Mouse (Mus musculus): ENCODE results near the gene Sgms2.

Gene Sgms2

DNA sequence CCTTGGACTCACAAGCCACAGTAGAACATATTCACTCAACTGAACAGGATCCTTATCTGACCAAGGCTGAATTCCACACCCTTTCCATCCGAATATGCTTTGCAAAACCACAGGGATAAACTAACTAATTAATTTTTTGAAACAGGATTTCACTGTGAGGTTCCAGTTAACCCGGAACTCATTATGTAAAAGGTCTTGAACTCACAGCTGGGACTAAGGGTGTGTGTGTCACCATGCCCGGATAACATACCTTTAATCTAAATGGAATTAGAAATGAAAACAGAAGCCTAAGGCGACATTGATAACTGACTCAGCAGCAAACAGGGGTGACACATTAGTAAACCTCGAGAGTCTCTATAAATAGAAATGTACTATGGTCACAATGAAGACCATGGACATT, 5.8 kb downstream of the Sgms2 start:
- DNase-seq (ENCODE audit: low spot score in 2 of 2) = no peak

DNA sequence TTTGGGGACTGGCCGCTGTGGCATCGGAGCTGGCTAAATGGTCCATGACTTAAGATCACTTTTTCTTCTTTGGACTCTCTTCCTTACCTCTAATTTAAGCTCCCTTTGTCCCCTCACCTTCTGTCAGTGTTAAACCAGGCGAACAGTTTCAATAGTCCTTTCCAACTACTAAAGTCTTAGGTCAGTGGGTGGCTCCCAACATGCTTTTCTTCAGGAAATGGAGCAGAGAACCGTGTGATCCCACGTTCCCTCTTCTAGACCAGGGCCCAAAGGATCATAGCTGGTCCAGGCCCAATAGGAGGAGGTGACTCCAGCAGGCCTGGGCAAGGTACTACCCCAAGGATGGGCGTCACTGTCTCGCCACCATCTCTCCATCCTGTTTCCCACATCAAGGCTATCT, 7.6 kb downstream of the Sgms2 start:
- no peak for DNase-seq (ENCODE audit: low spot score in 2 of 2)

DNA sequence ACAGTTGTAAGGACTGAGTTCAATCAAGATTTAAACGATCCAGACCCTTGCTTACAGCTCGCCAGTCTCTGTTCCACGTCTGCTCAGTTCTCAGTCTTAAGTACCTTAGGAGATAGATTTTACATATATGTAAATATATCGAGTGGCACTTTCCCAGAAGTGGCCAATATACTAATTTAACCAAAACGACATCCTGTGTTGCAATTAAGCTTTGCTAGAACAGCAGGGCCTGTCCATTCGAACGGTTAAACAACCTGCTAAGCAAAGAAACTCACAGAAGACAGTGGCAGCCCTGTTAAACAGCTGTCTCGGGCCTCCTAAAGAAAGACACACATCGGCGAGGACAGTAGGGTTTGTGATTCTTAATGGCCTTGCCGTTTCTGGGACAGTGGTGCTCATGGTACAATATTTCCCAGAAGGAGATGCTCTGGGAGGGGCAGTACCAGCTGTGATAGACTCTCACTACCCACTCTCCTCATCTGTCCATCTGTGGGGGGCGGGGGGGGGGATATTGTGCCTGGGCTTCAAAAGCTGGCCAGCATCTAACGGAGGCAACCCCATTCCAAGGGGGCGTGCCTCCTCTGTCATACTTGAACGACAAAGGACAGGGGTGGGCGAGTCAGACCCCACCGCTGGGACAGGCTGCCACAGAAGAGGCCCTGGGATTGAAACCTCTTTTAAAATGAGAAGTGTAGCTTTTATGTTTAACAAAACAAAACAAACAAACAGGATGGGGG, 9.1 kb downstream of the Sgms2 start:
- DNase-seq (ENCODE audit: low spot score in 2 of 2) = no peak

DNA sequence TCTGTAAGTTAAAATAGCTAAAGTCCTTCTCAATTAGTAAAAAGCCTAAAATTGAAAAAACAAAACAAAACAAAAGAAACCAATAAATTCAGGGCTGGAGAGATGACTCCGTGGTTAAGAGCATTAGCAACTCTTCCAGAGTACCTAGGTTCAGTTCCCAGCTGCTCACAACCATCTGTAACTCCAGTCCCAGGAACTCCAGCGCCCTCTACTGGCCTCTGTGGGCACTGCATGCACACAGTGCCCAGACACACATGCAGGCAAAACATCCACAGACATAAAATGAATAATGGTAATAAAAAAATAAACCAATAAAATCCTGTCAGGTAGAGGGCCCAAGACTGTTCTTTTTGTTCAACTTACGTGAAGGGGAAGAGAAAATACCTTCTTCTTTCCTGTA, 10.6 kb downstream of the Sgms2 start:
- no peak for DNase-seq (ENCODE audit: low spot score in 2 of 2)

DNA sequence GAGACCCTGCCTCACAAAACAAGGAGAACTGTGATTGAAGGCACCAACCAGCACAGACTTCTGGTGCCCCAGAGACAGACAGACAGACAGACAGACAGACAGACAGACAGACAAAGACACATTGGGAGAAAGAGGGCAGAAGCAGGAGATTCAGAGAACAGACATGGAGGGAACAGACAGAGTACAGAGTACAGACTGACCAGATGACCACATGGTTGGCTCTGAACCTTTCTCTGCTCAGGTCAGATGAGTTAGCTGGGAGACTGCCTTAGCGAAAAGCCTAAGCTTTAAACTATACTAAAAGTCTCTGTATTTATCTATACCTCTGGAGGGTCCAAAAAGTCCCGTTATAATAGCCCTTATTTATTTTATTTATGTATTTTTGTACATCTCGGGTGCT, 11.8 kb downstream of the Sgms2 start:
- no peak for DNase-seq (ENCODE audit: low spot score in 2 of 2)

DNA sequence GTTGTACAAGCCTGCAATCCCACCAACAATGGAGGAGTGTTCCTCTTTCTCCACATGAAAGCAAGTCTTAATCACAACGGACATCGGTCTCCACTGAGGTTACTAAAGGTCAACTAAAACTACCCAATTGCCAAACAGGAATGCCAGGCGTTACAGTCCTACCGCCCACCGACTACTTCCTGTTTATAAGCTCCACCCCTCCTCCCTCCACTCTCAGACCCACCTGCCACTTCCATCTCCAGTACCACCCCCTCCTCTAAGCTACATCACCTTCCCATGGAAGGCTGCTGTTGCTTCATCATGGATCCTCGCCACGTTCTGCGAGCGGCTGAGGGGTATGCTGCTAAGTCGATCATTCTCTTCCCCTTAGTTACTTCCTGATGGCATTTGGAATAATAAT, 15.2 kb downstream of the Sgms2 start:
- no peak for DNase-seq (ENCODE audit: low spot score in 2 of 2)

DNA sequence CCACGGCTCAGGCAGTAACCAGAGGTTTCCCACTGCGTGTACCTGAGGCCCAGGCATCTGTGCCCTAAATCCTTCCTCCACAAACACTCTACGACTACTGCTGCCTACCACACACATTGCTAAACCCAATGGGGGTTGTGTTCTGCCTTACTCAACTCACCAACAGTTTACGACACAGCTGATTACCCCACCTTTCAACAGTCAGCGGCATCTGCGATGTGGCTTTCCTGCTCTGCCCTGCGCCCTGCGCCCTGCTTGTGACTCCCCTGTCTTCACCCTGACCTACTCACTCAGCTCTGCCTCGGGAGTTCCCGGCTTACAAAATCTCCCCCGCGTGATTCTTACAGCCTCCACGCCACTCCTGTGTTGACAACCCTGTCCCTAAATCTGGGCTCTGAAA, 16.7 kb downstream of the Sgms2 start:
- DNase-seq (ENCODE audit: low spot score in 2 of 2) = peak; percentile 20 to 30

DNA sequence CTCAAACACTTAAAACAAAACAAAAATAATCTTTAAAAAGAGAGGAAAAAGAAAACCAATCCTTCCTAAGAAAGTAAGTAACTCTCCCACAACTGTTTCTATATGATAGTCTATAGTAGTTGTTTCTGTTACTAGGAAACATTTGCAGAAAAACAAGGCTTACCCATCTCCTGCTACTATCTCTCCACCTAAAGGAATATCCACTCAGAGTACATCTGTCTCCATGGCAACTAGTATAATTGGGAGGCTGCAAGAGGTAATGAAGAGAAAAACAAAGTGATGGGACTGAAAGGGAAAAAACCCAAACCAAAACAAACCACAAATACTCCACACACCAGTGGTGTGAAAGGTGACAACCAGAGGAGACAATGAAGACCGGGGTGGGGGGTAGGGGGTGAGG, 17.7 kb downstream of the Sgms2 start:
- DNase-seq (ENCODE audit: low spot score in 2 of 2) = no peak

DNA sequence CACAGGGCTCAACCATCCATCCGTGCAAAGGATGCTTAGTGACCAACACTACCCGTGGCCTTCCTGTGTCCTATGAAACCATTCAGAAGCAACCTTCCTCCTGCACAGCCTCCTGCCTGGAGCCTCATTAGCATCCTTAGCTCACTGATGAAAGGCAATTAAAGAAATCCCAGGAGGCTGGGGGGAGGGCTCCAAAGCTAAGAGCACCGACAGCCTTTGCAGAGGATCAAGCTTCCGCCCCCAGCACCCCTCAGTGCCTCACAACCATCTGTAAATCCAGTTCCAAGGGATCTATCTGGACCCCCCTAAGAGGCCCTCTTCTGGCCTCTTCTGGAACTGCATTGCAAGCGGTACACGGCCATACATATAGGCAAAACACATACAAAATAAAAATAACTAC, 19.4 kb downstream of the Sgms2 start:
- DNase-seq (ENCODE audit: low spot score in 2 of 2) = no peak

DNA sequence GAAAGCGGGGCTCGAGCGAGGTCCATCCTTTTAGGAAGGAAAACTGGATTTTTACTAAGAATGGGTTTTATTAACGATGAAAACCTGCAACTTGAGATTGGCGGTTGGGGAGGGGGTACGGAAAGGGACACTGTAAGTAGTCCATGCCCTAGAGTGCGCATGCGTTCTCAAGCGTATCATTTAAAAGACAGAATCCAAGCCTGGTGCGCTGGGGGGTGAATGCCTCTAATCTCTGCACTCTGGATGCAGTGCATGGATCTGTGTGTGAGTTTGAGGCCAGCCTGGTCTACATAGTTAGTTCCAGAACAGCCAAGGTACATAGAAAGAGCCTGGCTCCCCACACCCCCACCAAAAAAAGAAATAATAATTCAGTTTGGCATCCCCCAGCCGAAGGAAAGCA, 19.8 kb downstream of the Sgms2 start:
- DNase-seq (ENCODE audit: low spot score in 2 of 2) = no peak

DNA sequence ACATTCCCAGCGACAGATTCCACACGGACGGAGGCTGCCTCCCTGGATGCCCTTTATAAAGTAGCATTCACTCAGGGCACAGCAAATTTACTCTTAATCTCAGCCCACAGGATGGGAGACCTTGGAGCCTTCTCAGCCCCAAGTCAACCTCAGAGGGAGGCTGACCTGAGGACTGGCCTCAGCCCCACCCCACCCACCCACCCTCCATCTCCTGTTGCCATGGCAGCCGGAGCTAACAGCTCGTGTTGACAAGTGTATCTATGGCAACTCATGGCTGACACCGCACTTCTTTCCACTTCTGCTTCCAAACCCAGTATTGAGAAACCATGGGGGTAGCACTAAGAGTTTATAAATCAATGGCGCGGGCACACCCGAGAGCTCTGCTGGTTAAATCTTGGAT, 20.4 kb downstream of the Sgms2 start:
- DNase-seq (ENCODE audit: low spot score in 2 of 2) = no peak

DNA sequence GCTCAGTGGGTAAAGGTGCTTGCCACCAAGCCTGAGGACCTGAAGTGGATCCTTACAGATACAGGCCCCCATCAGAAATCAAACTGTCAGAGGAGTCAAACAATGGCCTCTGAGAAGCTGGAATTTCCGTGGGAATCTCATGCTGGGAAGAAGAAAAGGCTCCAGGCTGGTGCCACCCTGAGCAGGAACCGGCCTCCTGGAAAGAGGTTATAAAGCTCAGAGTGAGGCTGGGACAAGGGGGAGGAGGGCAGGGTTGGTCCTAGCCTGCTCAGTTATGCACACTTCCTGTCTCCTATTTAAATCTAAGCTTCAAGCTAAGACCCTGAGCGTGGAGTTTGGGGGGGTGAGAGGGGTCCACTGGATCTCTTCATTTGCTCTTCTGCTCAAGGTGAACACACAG, 21.6 kb downstream of the Sgms2 start:
- DNase-seq (ENCODE audit: low spot score in 2 of 2) = no peak

DNA sequence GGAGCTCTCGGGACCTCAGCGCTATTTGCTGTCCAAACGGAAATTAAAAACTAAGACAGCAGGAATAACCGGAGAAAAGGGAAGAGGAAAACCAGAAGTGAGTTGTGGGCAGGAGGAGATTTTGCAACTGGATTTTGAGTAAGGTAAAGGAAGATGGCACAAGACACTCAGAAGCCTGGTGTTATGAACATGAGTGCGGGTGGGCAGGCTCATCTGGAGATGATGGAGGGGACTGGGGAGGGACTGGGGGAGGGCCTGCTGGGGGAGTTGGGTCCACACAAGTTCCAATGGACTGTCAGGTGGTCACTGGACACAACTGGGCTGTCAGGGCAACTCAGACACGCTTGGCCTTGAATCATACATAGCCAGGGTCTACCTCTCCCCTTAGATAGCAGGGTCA, 24.8 kb downstream of the Sgms2 start:
- no peak for DNase-seq (ENCODE audit: low spot score in 2 of 2)

DNA sequence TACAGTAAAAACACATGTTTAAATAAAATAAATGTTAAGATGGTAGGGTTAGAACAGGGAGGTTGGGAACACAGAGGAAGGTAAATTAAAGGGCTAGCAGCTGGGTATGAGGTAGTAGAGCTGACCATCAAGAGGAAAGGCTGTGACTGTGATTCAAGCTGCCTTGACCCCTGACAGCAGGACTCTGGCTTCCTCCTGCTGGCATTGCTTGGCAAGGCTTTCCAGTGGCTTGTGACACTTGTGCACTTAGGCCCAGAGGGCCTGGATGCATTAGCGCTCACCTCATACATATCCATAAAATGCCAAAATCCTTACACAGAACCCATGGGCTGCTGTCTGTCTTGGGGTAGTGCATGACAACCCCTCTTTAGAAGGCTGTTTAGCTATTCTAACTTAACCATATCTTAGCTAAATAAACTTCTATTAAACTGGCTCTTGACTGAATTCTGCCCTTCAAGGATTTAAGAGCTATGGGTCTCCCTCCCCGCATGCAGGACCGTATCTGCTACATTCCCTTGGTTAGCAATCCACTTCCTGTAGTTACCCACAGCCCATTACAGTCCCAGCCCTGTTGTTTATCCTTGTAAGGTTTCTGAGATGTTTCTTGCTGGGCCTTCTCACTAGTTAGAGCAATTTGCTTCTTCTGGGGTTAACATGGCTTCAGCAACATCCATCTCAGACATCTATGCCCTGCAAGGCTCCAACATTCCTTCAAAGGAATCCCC, 25.5 kb downstream of the Sgms2 start:
- DNase-seq (ENCODE audit: low spot score in 2 of 2) = no peak

DNA sequence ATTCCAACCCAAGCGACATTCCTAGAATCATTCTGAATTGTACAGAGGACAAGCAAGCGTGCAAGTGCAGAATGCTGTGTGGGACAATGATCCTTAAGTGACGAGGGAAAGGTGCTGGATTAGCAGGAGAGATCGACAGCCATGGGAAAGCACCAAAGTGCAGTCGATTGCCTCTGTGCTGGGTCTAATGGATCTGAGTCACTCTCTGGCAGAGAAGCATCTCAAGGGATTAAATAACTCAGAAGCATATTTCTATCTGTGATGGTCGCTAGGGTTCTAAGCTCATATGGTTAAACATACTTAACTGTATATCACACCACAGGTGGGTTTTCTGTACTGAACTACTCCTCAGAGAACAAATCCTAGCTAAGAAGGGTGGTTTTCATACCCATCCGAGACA, 118.2 kb downstream of the Sgms2 start:
- no peak for DNase-seq (ENCODE audit: low spot score in 2 of 2)

DNA sequence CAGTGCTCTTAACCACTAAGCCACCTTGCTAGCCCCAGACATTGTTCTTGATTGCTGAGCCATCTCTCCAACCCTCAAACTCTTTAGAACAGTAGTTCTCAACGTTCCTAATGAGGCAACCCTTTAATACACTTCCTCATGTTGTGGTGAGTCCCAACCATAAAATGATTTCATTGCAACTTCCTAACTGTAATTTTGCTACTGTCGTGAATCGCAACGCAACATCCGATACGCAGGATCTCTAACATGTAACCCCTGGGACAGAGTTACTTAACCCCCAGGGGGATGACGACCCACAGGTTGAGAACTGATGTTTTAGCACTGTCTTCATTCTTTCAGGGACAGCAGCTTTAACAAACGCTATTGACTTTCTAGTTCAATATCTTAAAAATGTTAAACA, 122.5 kb downstream of the Sgms2 start:
- no peak for DNase-seq (ENCODE audit: low spot score in 2 of 2)

DNA sequence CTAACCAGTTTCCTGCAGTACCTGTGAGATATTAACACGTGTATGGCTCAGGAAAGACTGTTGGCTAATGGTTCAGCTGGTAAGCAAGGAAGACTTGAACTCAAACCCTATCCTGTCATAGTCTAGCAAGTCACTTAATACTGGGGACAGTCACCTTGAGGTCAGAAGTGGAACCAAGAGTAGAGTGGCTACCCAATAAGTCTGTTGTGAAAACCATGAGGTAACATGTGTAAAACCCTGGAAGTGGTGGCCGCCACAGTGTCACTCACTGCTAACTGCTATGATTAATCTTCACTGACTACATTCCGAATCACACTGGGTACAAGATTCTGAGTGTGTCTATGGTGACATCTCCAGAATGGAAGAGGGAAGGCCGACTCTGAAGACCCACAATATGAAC, 123.8 kb downstream of the Sgms2 start:
- no peak for DNase-seq (ENCODE audit: low spot score in 2 of 2)

DNA sequence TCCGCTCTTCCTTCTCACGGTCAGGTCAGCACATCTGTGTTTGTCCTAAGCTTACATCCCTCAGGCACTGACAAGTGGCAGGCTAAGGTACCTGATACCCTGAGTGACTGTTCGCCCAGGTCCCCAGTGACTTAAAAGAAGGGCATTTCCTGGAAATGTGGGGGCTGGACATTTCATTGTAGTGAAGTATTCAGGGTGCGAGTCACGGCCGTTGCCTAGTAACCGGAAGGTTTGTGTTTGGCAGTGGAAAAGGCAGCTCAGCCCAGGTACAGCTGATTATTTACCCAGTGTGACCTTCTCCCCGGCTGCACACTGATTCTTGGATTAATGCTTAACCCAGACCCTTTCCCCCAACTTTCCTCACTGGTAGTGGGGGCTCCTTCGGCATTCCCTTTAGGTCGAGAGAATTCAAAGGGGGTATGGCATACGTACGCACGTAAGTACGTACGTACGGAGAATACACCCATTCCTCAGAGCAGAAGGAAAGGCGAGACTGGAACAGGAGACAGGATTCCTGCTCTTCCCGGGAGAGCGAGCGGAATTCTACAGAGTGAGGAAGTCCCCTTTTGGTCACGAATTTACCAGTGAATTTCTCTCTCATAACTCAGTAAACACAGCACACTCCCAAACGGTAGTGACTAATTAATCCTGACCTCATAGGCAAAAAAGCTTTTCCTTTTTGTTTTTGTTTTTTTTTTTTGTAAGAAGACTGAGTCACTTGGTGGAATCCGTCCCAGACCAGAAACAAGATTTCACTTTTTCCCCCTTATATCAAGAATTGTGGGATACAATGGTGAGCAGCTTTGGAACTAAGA, 126.4 kb downstream of the Sgms2 start:
- no peak for DNase-seq (ENCODE audit: low spot score in 2 of 2)

DNA sequence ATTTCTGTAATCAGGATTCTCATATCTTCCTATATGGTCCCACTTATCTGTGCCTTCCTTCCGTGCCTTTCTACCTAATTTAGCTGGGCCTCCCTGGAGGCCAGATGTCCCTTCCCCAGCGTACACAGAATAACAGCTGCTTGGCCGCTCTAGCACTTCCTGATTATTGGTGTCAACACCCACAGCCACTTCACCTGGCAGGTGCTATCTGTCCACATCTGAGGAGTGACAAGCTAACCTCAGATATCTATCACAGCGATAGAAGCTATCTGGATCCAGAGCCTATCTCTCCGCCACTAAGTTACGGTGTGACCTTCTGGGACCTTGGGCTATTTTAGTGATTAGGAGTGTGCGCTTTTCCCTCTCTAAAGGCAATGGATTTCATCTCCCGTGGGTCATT, 127.0 kb downstream of the Sgms2 start:
- no peak for DNase-seq (ENCODE audit: low spot score in 2 of 2)

DNA sequence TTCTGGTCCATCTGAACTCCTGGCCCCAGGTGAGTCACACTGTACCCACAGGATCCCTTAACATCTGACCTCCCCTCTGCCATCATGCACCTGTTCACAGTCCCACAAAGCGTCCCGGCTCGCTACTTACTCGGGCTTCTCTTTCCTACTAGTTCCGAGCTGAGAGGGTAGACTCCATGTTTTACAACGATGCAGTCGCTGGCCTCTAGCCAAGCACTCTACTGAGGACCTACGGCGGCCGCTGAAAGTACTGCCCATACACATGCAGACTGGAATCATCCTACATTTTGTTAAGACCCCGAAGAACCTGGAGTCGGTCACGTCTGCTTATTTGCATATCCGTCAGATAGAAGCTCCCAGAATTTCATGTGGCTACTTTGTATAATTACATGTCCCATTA, 127.6 kb downstream of the Sgms2 start:
- no peak for DNase-seq (ENCODE audit: low spot score in 2 of 2)

DNA sequence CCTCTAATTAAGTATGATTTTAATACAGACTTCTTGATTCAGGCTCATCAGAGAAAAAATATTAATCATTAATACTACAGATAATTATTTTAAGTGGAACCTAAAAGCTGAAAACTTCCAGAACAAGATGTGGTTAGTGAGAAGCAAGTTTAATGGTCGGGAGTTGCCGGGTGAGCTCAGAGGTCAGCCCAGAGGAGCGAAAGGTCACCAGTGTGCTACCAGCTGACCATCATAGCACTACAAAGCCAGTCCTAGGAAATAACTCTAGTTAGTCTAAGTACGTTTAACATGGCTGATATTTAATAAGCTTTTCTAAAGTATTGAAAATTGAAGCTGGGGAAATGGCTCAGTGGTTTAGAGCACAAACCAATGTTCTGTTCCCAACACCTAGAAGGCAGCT, 129.3 kb downstream of the Sgms2 start:
- no peak for DNase-seq (ENCODE audit: low spot score in 2 of 2)

DNA sequence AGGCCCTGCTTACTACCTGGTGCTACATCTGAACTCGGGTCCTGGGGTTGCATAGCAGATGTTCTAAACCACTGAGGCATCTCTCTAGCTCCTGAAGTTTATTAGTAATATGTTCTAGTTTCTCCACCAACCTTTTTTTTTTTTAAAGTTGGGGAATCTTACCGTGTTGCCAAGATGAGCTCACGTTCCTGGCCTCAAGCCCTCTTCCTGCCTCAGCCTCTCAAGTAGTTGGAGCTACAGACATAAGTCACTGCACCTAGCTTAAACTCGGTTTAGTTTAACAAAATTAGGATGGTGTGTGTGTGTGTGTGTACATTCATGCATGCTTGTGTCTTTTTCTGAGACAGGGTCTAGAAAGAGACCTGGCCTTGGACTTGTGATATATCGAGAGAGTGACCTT, 132.2 kb downstream of the Sgms2 start:
- DNase-seq (ENCODE audit: low spot score in 2 of 2) = no peak

DNA sequence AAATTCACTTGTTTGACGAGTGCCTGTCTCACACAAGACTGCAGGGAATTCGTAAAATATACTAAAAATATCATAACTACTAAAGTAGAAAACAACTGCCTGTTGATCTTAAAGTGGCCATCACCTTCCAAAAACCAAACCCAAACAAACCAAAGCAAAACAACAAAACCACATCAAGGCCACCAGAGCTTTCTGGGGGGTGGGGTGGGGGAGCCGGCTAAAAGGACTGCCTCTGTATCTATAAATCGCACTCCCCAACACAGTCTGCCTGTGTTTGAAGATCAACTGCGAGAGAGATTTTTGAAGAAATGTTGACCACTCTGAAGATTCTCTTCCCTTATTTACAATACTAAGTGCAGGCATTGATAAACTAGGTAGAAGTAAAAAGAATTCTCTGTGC, 133.0 kb downstream of the Sgms2 start:
- no peak for DNase-seq (ENCODE audit: low spot score in 2 of 2)
